Mouse (Mus musculus): ENCODE results near the gene Gdpgp1.

GRCm38 (mm10) chr7:80209669-80210068 is 23.0 kb upstream of the Gdpgp1 start:
- TF ChIP-seq CTCF (IDR thresholded peaks at IDR 0.05; ENCODE audit: borderline replicate concordance, control insufficient read depth, extremely low read depth, insufficient read depth, low read length, poor library complexity) = no peak
- no peak for TF ChIP-seq POLR2A (IDR thresholded peaks at IDR 0.05; ENCODE audit: control insufficient read depth, extremely low read depth, insufficient read depth, low read length, poor library complexity)
